Mouse (Mus musculus) small intestine, adult 2 months (tissue): ENCODE measurements around the gene Trim56. TPM values are rescaled to one million over a fixed set of nuclear protein-coding genes. Genes with fewer than 3 reads are reported as not detected.

Source experiments
- H3K27ac ChIP-seq: fragments of 200-500 bp; 2 replicates; pipeline ENCODE4 v1.5.1; 2012; ENCODE audit warnings: low read depth, low read length, control low read depth, inconsistent platforms; ENCODE audit not compliant: insufficient read depth
- H3K27me3 ChIP-seq: fragments of 200-500 bp; 2 replicates; pipeline ENCODE4 v1.6.1; 2012; ENCODE audit warnings: mild to moderate bottlenecking, moderate library complexity, low read length, inconsistent platforms; ENCODE audit not compliant: control insufficient read depth, insufficient read depth
- H3K36me3 ChIP-seq: fragments of 200-500 bp; 2 replicates; pipeline ENCODE4 v1.6.1; 2012; ENCODE audit warnings: mild to moderate bottlenecking, low read length, control low read depth, inconsistent platforms; ENCODE audit not compliant: control insufficient read depth, insufficient read depth
- H3K4me1 ChIP-seq: fragments of 200-500 bp; 2 replicates; pipeline ENCODE4 v1.6.1; 2012; ENCODE audit warnings: low read length, inconsistent platforms, mixed read lengths; ENCODE audit not compliant: control insufficient read depth, insufficient read depth, insufficient read length
- H3K4me3 ChIP-seq: fragments of 200-500 bp; 2 replicates; pipeline ENCODE4 v1.5.1; 2012; ENCODE audit warnings: low read depth, mild to moderate bottlenecking, control low read depth, inconsistent platforms, low read length, moderate library complexity
- CTCF ChIP-seq: fragments of 200-500 bp; IDR thresholded peaks from 2 replicates; pipeline ENCODE4 v1.5.1; 2012; ENCODE audit warnings: low read depth, mild to moderate bottlenecking, control low read depth, inconsistent platforms, low read length, moderate library complexity, mixed read lengths; ENCODE audit not compliant: insufficient replicate concordance, insufficient read length; ENCODE audit errors: extremely low read depth
- POLR2A ChIP-seq: fragments of 200-500 bp; IDR thresholded peaks from 2 replicates; pipeline ENCODE4 v1.6.1; 2012; ENCODE audit warnings: low read depth, mild to moderate bottlenecking, control low read depth, inconsistent platforms, low read length, moderate library complexity
- WGBS: fragments of 180-500 bp; shearing (Covaris S2); methylation state at CpG from one replicate; pipeline ENCODE4 v1.1.7; 2018; 5-methylcytosine and 5-hydroxymethylcytosine counted together
- polyA plus RNA-seq: library from polyadenylated mRNA; depleted of rRNA; stranded (reverse); fragments of >200 nt; gene quantifications from 2 replicates; pipeline ENCODE4 v1.2.3, GENCODE M21; 2012

Trim56 gene
- polyA plus RNA-seq, 1 experiment = 19.9 TPM

- H3K4me3 ChIP-seq = no peak overlapping the region
- H3K27me3 ChIP-seq = no peaks in the 10 kb centered on the region
- TF ChIP-seq CTCF (no peak), POLR2A (no peak)
- H3K4me1 ChIP-seq = peaks cover 20% of the 10 kb centered on the region
- peak overlapping the region; percentile 73 for H3K27ac ChIP-seq
- 49% methylated on average over 12 of the region's 12 CpGs for WGBS
- H3K36me3 ChIP-seq = no peaks in the 10 kb centered on the region
Observed at GRCm38 (mm10) chr5:137076191-137076930, 39.6 kb downstream of the Trim56 start.

- Histone ChIP-seq H3K27me3 (no peaks in the 10 kb centered on the region), H3K27ac (peak overlapping the region; percentile 73), H3K36me3 (no peaks in the 10 kb centered on the region), H3K4me1 (peaks cover 20% of the 10 kb centered on the region), H3K4me3 (no peak overlapping the region)
- TF ChIP-seq CTCF (no peak), POLR2A (no peak)
- WGBS = 32% methylated on average over 6 of the region's 6 CpGs
Observed at GRCm38 (mm10) chr5:137075726-137076125, 40.3 kb downstream of the Trim56 start.

DNA sequence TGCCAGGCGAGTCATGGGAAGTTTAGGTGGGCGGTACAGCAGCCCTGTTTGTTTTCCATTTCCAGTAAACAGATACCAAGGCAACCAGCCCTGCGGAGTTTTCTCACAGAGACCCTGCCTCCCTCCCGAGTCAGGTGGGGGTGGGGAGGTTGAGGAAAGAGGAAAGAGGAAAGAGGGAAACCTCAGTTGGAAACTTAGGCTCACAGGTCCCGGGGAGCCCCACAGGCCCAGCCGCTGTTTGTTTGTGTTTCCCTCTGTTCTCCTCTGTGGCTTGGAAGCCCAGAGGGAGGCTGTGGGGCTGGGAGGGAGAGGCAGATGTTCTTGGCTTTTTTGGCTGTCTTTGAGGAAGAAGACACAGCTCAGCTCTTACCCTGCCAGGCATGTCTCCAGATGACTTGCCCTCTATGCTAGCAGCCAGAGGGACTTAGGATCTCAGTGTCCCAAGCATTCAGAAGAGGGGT, 41.8 kb downstream of the Trim56 start:
- no peaks in the 10 kb centered on the region for H3K27me3 ChIP-seq
- H3K27ac ChIP-seq = 0 out of 2 replicates have a peak overlapping the region, but pooled peaks have one; percentile 3
- no peaks in the 10 kb centered on the region for H3K36me3 ChIP-seq
- no peak for TF ChIP-seq POLR2A
- no peak for TF ChIP-seq CTCF
- WGBS = 57% methylated on average over 6 of the region's 6 CpGs
- H3K4me1 ChIP-seq = peaks cover 20% of the 10 kb centered on the region
- H3K4me3 ChIP-seq = no peak overlapping the region

DNA sequence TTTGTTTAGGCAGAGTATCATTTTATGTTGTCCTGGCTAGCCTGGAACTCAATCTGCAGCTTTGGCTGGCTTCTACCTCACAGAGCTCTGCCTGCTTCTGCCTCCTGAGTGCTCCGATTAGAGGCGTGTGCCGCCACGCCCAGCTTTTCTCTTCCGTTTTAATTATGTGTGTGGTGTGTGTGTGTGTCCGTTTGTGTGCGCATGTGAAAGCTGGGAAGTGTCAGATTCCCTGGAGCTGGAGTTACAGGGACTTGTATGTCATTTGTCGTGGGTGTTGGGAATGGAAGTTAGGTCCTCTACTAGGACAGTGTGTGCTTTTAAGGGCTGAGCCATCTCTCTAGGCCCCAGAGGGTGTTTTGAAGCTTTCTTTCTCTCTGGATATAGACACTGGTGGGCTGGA, 42.9 kb downstream of the Trim56 start:
- TF ChIP-seq CTCF (no peak), POLR2A (no peak)
- Histone ChIP-seq H3K4me3 (no peak overlapping the region), H3K27me3 (no peaks in the 10 kb centered on the region), H3K27ac (peak overlapping the region; percentile 54; the same call in 1 of the 2 replicates), H3K4me1 (peaks cover 20% of the 10 kb centered on the region), H3K36me3 (no peaks in the 10 kb centered on the region)
- WGBS = 77% methylated on average over 8 of the region's 8 CpGs

DNA sequence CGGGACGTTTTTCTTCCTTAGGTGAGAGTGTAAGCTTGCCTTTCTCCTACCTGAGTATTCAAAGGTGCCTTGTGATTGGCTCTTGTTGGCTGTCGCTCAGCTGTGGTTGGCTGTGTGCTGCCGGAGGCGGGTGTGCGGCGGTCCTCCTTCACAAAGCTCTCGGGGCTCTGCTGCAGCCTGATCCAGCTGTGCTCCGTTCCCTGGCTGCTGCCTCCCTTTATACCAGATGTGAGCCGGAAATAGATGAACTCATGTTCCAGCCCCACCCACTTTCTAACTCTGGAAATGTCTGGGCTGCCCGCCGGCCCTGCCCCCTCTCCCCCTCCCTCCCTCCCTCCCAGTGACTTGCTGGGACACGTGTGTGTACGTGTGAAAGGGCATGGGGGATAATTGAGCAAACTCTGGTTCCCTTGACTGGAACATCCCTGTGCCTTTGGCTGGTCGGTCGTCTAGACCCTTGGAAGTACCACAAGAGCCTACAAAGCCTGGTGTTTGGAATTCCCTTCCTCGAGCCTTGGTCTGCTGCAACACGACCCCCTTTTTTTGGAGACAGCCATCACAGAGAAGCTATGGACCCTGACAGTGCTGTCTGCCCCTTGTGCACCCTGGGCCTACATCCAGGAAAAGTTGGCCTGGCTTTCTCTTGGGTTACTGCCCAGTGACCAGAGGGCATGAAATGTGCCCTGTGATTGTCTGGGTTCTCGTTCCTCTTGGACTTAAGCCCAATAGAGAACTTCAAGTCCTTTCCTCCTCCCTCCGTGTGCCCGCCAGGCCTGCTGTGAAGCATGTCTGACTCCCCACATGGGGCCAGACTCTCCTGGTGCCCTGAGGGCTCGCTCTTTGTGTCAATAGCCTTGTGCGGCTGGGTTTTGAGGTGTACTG, 43.7 kb downstream of the Trim56 start, which contains the start of gene Serpine1:
Serpine1 (minus strand) TSS at position 190 of the 882 bp plus-strand sequence.
- WGBS = 5% methylated on average over 23 of the region's 23 CpGs
- Histone ChIP-seq H3K27me3 (no peaks in the 10 kb centered on the region), H3K27ac (peak within 1 kb of the TSS; percentile 54; the same call in 1 of the 2 replicates), H3K4me1 (peaks cover 20% of the 10 kb centered on the region), H3K4me3 (peak within 1 kb of the TSS; percentile 28), H3K36me3 (no peaks in the 10 kb centered on the region)
- TF ChIP-seq POLR2A (peak; percentile 63; the same call in 1 of the 2 replicates), CTCF (no peak)

DNA sequence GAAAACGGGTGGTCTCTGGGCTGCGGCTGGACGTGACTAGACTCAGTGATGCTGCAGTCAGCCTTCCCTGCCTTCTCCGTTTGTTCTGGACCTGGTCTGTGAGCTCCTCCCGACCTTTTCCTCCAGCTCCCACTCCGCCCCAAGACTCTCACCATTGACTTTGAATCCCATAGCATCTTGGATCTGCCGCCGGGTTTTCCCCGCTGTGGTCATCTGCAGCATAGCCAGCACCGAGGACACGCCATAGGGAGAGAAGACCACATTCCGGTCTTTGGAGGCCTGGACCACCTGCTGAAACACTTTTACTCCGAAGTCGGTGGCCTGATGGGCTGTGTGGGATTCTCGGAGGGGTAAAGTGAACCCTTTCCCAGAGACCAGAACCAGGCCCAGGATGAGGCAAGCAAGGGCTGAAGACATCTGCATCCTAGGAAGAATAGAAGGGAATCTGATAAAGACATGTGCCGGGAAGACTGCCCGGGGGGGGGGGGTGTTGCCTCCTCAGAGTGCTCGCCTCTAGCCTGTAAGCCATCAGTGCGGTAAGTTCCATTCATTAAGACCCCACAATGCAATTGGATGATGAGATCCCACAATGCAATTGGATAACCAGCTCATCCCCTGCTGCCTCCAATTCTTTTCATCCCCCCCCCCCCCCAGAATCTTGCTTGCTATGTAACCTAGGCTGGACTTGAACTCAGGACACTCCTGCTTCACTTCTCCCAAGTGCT, 45.0 kb downstream of the Trim56 start:
- H3K4me3 ChIP-seq = no peak overlapping the region
- 83% methylated on average over 19 of the region's 19 CpGs for WGBS

More for the DNA sequence above, 45.0 kb downstream of the Trim56 start:
- Histone ChIP-seq H3K4me1 (peaks cover 14% of the 10 kb centered on the region), H3K27me3 (no peaks in the 10 kb centered on the region), H3K27ac (no peak overlapping the region), H3K36me3 (no peaks in the 10 kb centered on the region)
- no peak for TF ChIP-seq CTCF
- no peak for TF ChIP-seq POLR2A
